Mouse (Mus musculus) MEL (cell line): Measurements from ENCODE around the gene Narf. TPM values are rescaled to one million over a fixed set of nuclear protein-coding genes. Genes with fewer than 3 reads are reported as not detected.

Experiments
- DNase-seq: peaks from one replicate; pipeline ENCODE4 v3.0.0; 2011; ENCODE audit warnings: low read depth, low spot score
- H3K27ac ChIP-seq: 2 replicates; pipeline ENCODE4 v1.5.1; 2012; ENCODE audit warnings: low read depth, mild to moderate bottlenecking, control low read depth, low read length, moderate library complexity; ENCODE audit not compliant: control insufficient read depth
- H3K27me3 ChIP-seq, 2 experiments: fragments of 150-350 bp in 1 of 2; sonication (generic) in 1 of 2; 2 replicates each; pipeline ENCODE4 v1.6.1; 2012; ENCODE audit warnings: low read length in 2 of 2, mild to moderate bottlenecking in 2 of 2, improper control_type of control experiment in 1 of 2, moderate library complexity in 1 of 2; ENCODE audit not compliant: insufficient read depth in 2 of 2, control insufficient read depth in 1 of 2
- H3K36me3 ChIP-seq, 2 experiments: 2 replicates each; pipeline ENCODE4 v1.6.1; 2012 to 2014; ENCODE audit warnings: low read length in 2 of 2, improper control_type of control experiment in 1 of 2, inconsistent platforms in 1 of 2, mild to moderate bottlenecking in 1 of 2; ENCODE audit not compliant: insufficient read depth in 2 of 2, control insufficient read depth in 1 of 2
- H3K4me1 ChIP-seq, 2 experiments: fragments of 150-350 bp in 1 of 2; sonication (generic) in 1 of 2; 2 replicates each; pipeline ENCODE4 v1.6.1; 2012; ENCODE audit warnings: low read length in 2 of 2, improper control_type of control experiment in 1 of 2, mild to moderate bottlenecking in 1 of 2; ENCODE audit not compliant: insufficient read depth in 2 of 2, control insufficient read depth in 1 of 2
- H3K4me3 ChIP-seq, 2 experiments: fragments of 150-350 bp in 1 of 2; sonication (generic) in 1 of 2; 2 replicates each; pipeline ENCODE4 v1.5.1; 2012; ENCODE audit warnings: low read depth in 2 of 2, low read length in 2 of 2, mild to moderate bottlenecking in 2 of 2, moderate library complexity in 2 of 2, control low read depth in 1 of 2, improper control_type of control experiment in 1 of 2; ENCODE audit not compliant: control insufficient read depth in 1 of 2, insufficient read depth in 1 of 2
- H3K79me2 ChIP-seq: 2 replicates; pipeline ENCODE4 v1.6.1; 2012; ENCODE audit warnings: mild to moderate bottlenecking, low read length, moderate library complexity; ENCODE audit not compliant: control insufficient read depth, poor library complexity, insufficient read depth
- H3K9ac ChIP-seq: 2 replicates; pipeline ENCODE4 v1.6.1; 2012; ENCODE audit warnings: low read depth, mild to moderate bottlenecking, control low read depth, low read length, moderate library complexity; ENCODE audit not compliant: control insufficient read depth, poor library complexity, severe bottlenecking
- H3K9me3 ChIP-seq: fragments of 150-350 bp; sonication (generic); replicated peaks from 2 replicates; pipeline ENCODE4 v1.6.1; 2012; ENCODE audit warnings: mild to moderate bottlenecking, low read length, improper control_type of control experiment, moderate library complexity; ENCODE audit not compliant: insufficient read depth
- CHD1 ChIP-seq: IDR thresholded peaks from 2 replicates; pipeline ENCODE4 v1.6.1; 2012; ENCODE audit warnings: low read depth, mild to moderate bottlenecking, inconsistent platforms, low read length, improper control_type of control experiment
- CTCF ChIP-seq, 3 experiments: IDR thresholded peaks in 2 of 3; conservative IDR thresholded peaks in 1 of 3; 2 replicates each; pipeline ENCODE4 v1.5.1; 2011 to 2012; ENCODE audit warnings: low read length in 3 of 3, low read depth in 2 of 3, mild to moderate bottlenecking in 2 of 3, improper control_type of control experiment in 1 of 3, inconsistent platforms in 1 of 3, mixed read lengths in 1 of 3, moderate library complexity in 1 of 3; ENCODE audit not compliant: control insufficient read depth in 1 of 3, insufficient read depth in 1 of 3, poor library complexity in 1 of 3, severe bottlenecking in 1 of 3
- E2F4 ChIP-seq: IDR thresholded peaks from 2 replicates; pipeline ENCODE4 v1.6.1; 2011; ENCODE audit warnings: low read depth, low read length, improper control_type of control experiment, borderline replicate concordance
- ELF1 ChIP-seq: IDR thresholded peaks from 2 replicates; pipeline ENCODE4 v1.6.1; 2014; ENCODE audit warnings: low read depth, mild to moderate bottlenecking, inconsistent platforms, low read length, improper control_type of control experiment, moderate library complexity
- EP300 ChIP-seq, 2 experiments: IDR thresholded peaks; 2 replicates each; pipeline ENCODE4 v1.6.1; 2011; ENCODE audit warnings: improper control_type of control experiment in 2 of 2, low read length in 2 of 2, low read depth in 1 of 2, mild to moderate bottlenecking in 1 of 2
- ETS1 ChIP-seq: IDR thresholded peaks from 2 replicates; pipeline ENCODE4 v1.6.1; 2012; ENCODE audit warnings: low read depth, mild to moderate bottlenecking, inconsistent platforms, low read length, improper control_type of control experiment, moderate library complexity
- GABPA ChIP-seq: IDR thresholded peaks from 2 replicates; pipeline ENCODE4 v1.6.1; 2012; ENCODE audit warnings: low read depth, mild to moderate bottlenecking, inconsistent platforms, low read length, improper control_type of control experiment, moderate library complexity
- GATA1 ChIP-seq: IDR thresholded peaks from 2 replicates; pipeline ENCODE4 v1.6.1; 2011; ENCODE audit warnings: low read depth, low read length, improper control_type of control experiment
- HCFC1 ChIP-seq: IDR thresholded peaks from 2 replicates; pipeline ENCODE4 v1.6.1; 2012; ENCODE audit warnings: low read depth, mild to moderate bottlenecking, inconsistent platforms, low read length, improper control_type of control experiment, moderate library complexity
- MAFK ChIP-seq: IDR thresholded peaks from 2 replicates; pipeline ENCODE4 v1.6.1; 2011; ENCODE audit warnings: low read depth, mild to moderate bottlenecking, low read length, improper control_type of control experiment, borderline replicate concordance
- MAX ChIP-seq: IDR thresholded peaks from 2 replicates; pipeline ENCODE4 v1.6.1; 2011; ENCODE audit warnings: low read length, improper control_type of control experiment
- MEF2A ChIP-seq: IDR thresholded peaks from 2 replicates; pipeline ENCODE4 v1.6.1; 2014; ENCODE audit warnings: low read depth, mild to moderate bottlenecking, inconsistent platforms, low read length, improper control_type of control experiment; ENCODE audit not compliant: poor library complexity, insufficient replicate concordance, severe bottlenecking; ENCODE audit errors: extremely low read depth
- MXI1 ChIP-seq: IDR thresholded peaks from 2 replicates; pipeline ENCODE4 v1.6.1; 2011; ENCODE audit warnings: mild to moderate bottlenecking, low read depth, low read length, improper control_type of control experiment
- MYC ChIP-seq: IDR thresholded peaks from 2 replicates; pipeline ENCODE4 v1.6.1; 2011; ENCODE audit warnings: low read depth, mild to moderate bottlenecking, low read length, improper control_type of control experiment, moderate library complexity
- NELFE ChIP-seq: IDR thresholded peaks from 2 replicates; pipeline ENCODE4 v1.6.1; 2011; ENCODE audit warnings: low read depth, low read length, improper control_type of control experiment
- NRF1 ChIP-seq: IDR thresholded peaks from 2 replicates; pipeline ENCODE4 v1.6.1; 2014; ENCODE audit warnings: low read depth, mild to moderate bottlenecking, inconsistent platforms, low read length, improper control_type of control experiment, moderate library complexity; ENCODE audit not compliant: poor library complexity, insufficient read depth, severe bottlenecking
- POLR2A ChIP-seq, 2 experiments: IDR thresholded peaks; 2 replicates each; pipeline ENCODE4 v1.6.1; 2011 to 2012; ENCODE audit warnings: low read length in 2 of 2, mild to moderate bottlenecking in 2 of 2, control low read depth in 1 of 2, improper control_type of control experiment in 1 of 2, low read depth in 1 of 2, moderate library complexity in 1 of 2; ENCODE audit not compliant: control insufficient read depth in 1 of 2, insufficient read depth in 1 of 2, poor library complexity in 1 of 2
- POLR2AphosphoS5 ChIP-seq: IDR thresholded peaks from 2 replicates; pipeline ENCODE4 v1.6.1; 2012; ENCODE audit warnings: low read depth, borderline replicate concordance, mild to moderate bottlenecking, inconsistent platforms, low read length, moderate library complexity, mixed read lengths
- RAD21 ChIP-seq: IDR thresholded peaks from 2 replicates; pipeline ENCODE4 v1.6.1; 2011; ENCODE audit warnings: mild to moderate bottlenecking, low read depth, low read length, improper control_type of control experiment
- SIN3A ChIP-seq: IDR thresholded peaks from 2 replicates; pipeline ENCODE4 v1.6.1; 2012; ENCODE audit warnings: low read length, improper control_type of control experiment, inconsistent platforms
- SMC3 ChIP-seq: IDR thresholded peaks from 2 replicates; pipeline ENCODE4 v1.6.1; 2011; ENCODE audit warnings: low read depth, low read length, improper control_type of control experiment
- TAL1 ChIP-seq: IDR thresholded peaks from 2 replicates; pipeline ENCODE4 v1.6.1; 2012; ENCODE audit warnings: mild to moderate bottlenecking, inconsistent platforms, low read length, moderate library complexity, mixed read lengths
- TBP ChIP-seq: IDR thresholded peaks from 2 replicates; pipeline ENCODE4 v1.8.0; 2011; ENCODE audit warnings: low read depth, low read length, improper control_type of control experiment
- TCF12 ChIP-seq: IDR thresholded peaks from 2 replicates; pipeline ENCODE4 v1.6.1; 2014; ENCODE audit warnings: low read depth, mild to moderate bottlenecking, inconsistent platforms, low read length, improper control_type of control experiment, moderate library complexity
- UBTF ChIP-seq: IDR thresholded peaks from 2 replicates; pipeline ENCODE4 v1.6.1; 2012; ENCODE audit warnings: low read depth, mild to moderate bottlenecking, inconsistent platforms, low read length, improper control_type of control experiment, moderate library complexity, borderline replicate concordance; ENCODE audit not compliant: insufficient read depth
- USF1 ChIP-seq: IDR thresholded peaks from 2 replicates; pipeline ENCODE4 v1.6.1; 2014; ENCODE audit warnings: low read depth, mild to moderate bottlenecking, inconsistent platforms, low read length, improper control_type of control experiment, moderate library complexity
- USF2 ChIP-seq, 2 experiments: IDR thresholded peaks; 2 replicates each; pipeline ENCODE4 v1.6.1; 2011 to 2012; ENCODE audit warnings: improper control_type of control experiment in 2 of 2, low read length in 2 of 2, borderline replicate concordance in 1 of 2, inconsistent platforms in 1 of 2, low read depth in 1 of 2, mild to moderate bottlenecking in 1 of 2; ENCODE audit not compliant: insufficient read depth in 1 of 2
- ZC3H11A ChIP-seq: IDR thresholded peaks from 2 replicates; pipeline ENCODE4 v1.6.1; 2012; ENCODE audit warnings: low read depth, mild to moderate bottlenecking, inconsistent platforms, low read length, improper control_type of control experiment
- ZMIZ1 ChIP-seq: IDR thresholded peaks from 2 replicates; pipeline ENCODE4 v1.6.1; 2012; ENCODE audit warnings: low read depth, mild to moderate bottlenecking, inconsistent platforms, low read length, improper control_type of control experiment, moderate library complexity
- ZNF384 ChIP-seq: IDR thresholded peaks from 2 replicates; pipeline ENCODE4 v1.6.1; 2012; ENCODE audit warnings: low read depth, mild to moderate bottlenecking, inconsistent platforms, low read length, improper control_type of control experiment
- polyA plus RNA-seq, 2 experiments: library from polyadenylated mRNA; stranded (reverse) in 1 of 2; unstranded in 1 of 2; fragments of >175 nt in 1 of 2; fragments of >200 nt in 1 of 2; gene quantifications; 2 replicates each; pipeline versions ENCODE4 v1.2.1 to v1.2.4; 2012; ENCODE audit warnings: low replicate concordance in 2 of 2, low read depth in 1 of 2; ENCODE audit not compliant: insufficient read length in 2 of 2, insufficient read depth in 1 of 2, missing spikeins in 1 of 2
- total RNA-seq: library from RNA; depleted of rRNA; stranded (reverse); fragments of 300-350 nt; gene quantifications from 2 replicates; pipeline ENCODE4 v1.2.3, GENCODE M21; 2012

Gene Narf
- total and polyA plus RNA-seq, 3 experiments: 31.9 to 44.9 TPM; not detected in 1

- TF ChIP-seq ETS1 (peak; percentile 35; the same call in 1 of the 2 replicates), USF2 (IDR thresholded peaks at IDR 0.05; ENCODE audit: borderline replicate concordance in 1 of 2, insufficient read depth in 1 of 2, low read depth in 1 of 2, low read length in 2 of 2) (peak in 1 of 2 experiments; percentile 48; a peak in 1 of 4 replicates), EP300 (IDR thresholded peaks at IDR 0.05; ENCODE audit: low read depth in 1 of 2, low read length in 2 of 2) (peak; percentile 11 to 54; a peak in 2 of 4 replicates), MXI1 (peak; percentile 97), MAX (peak; percentile 91), TCF12 (0 out of 2 replicates have a peak, but pooled peaks have one; percentile 7), E2F4 (no peak), RAD21 (no peak), POLR2AphosphoS5 (0 out of 2 replicates have a peak, but pooled peaks have one; percentile 92), NELFE (no peak; the same call in 1 of the 2 replicates), TBP (no peak), ZNF384 (peak; percentile 69), GATA1 (no peak), MYC (peak; percentile 91; the same call in 1 of the 2 replicates), CTCF (IDR thresholded peaks at IDR 0.05 in 2 of 3, conservative IDR thresholded peaks at IDR 0.05 in 1 of 3; ENCODE audit: control insufficient read depth in 1 of 3, insufficient read depth in 1 of 3, low read depth in 2 of 3, low read length in 3 of 3, poor library complexity in 1 of 3, severe bottlenecking in 1 of 3) (peak; percentile 42 to 54 (median 42)), POLR2A (IDR thresholded peaks at IDR 0.05; ENCODE audit: control insufficient read depth in 1 of 2, insufficient read depth in 1 of 2, low read depth in 1 of 2, low read length in 2 of 2, poor library complexity in 1 of 2) (peak in 1 of 2 experiments; percentile 74; a peak in 2 of 4 replicates), SIN3A (peak; percentile 81), NRF1 (no peak), HCFC1 (no peak; the same call in 1 of the 2 replicates), GABPA (no peak), USF1 (peak; percentile 90)
Observed at GRCm38 (mm10) chr11:121237345-121238128, 484 bp downstream of the Narf start (continued).

GRCm38 (mm10) chr11:121239669-121240068 is 2.6 kb downstream of the Narf start:
- peak overlapping the region; percentile 55 for H3K9ac ChIP-seq
- H3K79me2 ChIP-seq: peaks cover 10% of the 10 kb centered on the region
- H3K4me1 ChIP-seq: peaks cover 20 to 27% of the 10 kb centered on the region in 2 experiments
- H3K36me3 ChIP-seq: peaks cover 17 to 45% of the 10 kb centered on the region in 2 experiments
- peak overlapping the region; percentile 26 to 85; a peak in 3 of 4 replicates for H3K4me3 ChIP-seq
- H3K9me3 ChIP-seq: no peaks in the 10 kb centered on the region
- no peaks in the 10 kb centered on the region for H3K27me3 ChIP-seq
- H3K27ac ChIP-seq: peak overlapping the region; percentile 97
- DNase-seq: peak; percentile 91
- TF ChIP-seq TAL1 (peak; percentile 95), UBTF (no peak), CTCF (IDR thresholded peaks at IDR 0.05 in 2 of 3, conservative IDR thresholded peaks at IDR 0.05 in 1 of 3; ENCODE audit: control insufficient read depth in 1 of 3, insufficient read depth in 1 of 3, low read depth in 2 of 3, low read length in 3 of 3, poor library complexity in 1 of 3, severe bottlenecking in 1 of 3) (no peak), GABPA (no peak; the same call in 1 of the 2 replicates), ZMIZ1 (0 out of 2 replicates have a peak, but pooled peaks have one; percentile 13), CHD1 (no peak), MAFK (0 out of 2 replicates have a peak, but pooled peaks have one; percentile 65), SMC3 (no peak), ELF1 (0 out of 2 replicates have a peak, but pooled peaks have one; percentile 48), RAD21 (no peak), HCFC1 (peak; percentile 68), USF1 (no peak), TBP (peak; percentile 77), MEF2A (peak; percentile 96), MAX (peak; percentile 67; the same call in 1 of the 2 replicates), USF2 (IDR thresholded peaks at IDR 0.05; ENCODE audit: borderline replicate concordance in 1 of 2, insufficient read depth in 1 of 2, low read depth in 1 of 2, low read length in 2 of 2) (no peak), POLR2AphosphoS5 (no peak), ZC3H11A (no peak)
